Mouse (Mus musculus) CH12.LX (cell line): ENCODE measurements at regions not wholly inside any gene's neighbourhood (a gene's known extent, or its start where the extent isn't known, plus 50 kb on each side); places are given as distances from the start of the nearest gene placed in this dataset.

Source experiments
- DNase-seq: peaks from one replicate; pipeline ENCODE4 v3.0.0-alpha.2; 2013; ENCODE audit errors: extremely low read depth
- H3K27ac ChIP-seq: 2 replicates; pipeline ENCODE4 v1.5.1; 2012; ENCODE audit warnings: low read depth, mild to moderate bottlenecking, control low read depth, moderate library complexity; ENCODE audit not compliant: insufficient read depth
- H3K27me3 ChIP-seq: replicated peaks from 2 replicates; pipeline ENCODE3; 2012; ENCODE audit warnings: inconsistent platforms
- H3K36me3 ChIP-seq, 2 experiments: replicated peaks in 1 of 2; 2 replicates each; pipeline versions ENCODE3 to v1.6.1; 2012; ENCODE audit warnings: inconsistent platforms in 1 of 2, low read length in 1 of 2, mild to moderate bottlenecking in 1 of 2, mixed read lengths in 1 of 2, moderate library complexity in 1 of 2; ENCODE audit not compliant: control insufficient read depth in 1 of 2, insufficient read depth in 1 of 2
- H3K4me1 ChIP-seq, 2 experiments: 2 replicates each; pipeline ENCODE4 v1.6.1; 2012; ENCODE audit warnings: inconsistent platforms in 1 of 2, moderate library complexity in 1 of 2; ENCODE audit not compliant: insufficient read depth in 2 of 2, control insufficient read depth in 1 of 2
- H3K4me2 ChIP-seq: 2 replicates; pipeline ENCODE4 v1.6.1; 2012; ENCODE audit warnings: low read depth, mild to moderate bottlenecking, control low read depth; ENCODE audit not compliant: poor library complexity, insufficient read depth, severe bottlenecking
- H3K4me3 ChIP-seq, 3 experiments: fragments of 150-350 bp in 1 of 3; sonication (generic) in 1 of 3; replicated peaks in 1 of 3; 2 replicates each; pipeline versions ENCODE3 to v1.5.1; 2011 to 2012; ENCODE audit warnings: low read depth in 2 of 3, low read length in 2 of 3, mild to moderate bottlenecking in 2 of 3, moderate library complexity in 2 of 3, control low read depth in 1 of 3, improper control_type of control experiment in 1 of 3, inconsistent platforms in 1 of 3, mixed read lengths in 1 of 3; ENCODE audit not compliant: poor library complexity in 1 of 3
- H3K79me2 ChIP-seq: replicated peaks from 2 replicates; pipeline ENCODE4 v1.6.1; 2012; ENCODE audit warnings: mild to moderate bottlenecking, moderate library complexity; ENCODE audit not compliant: control insufficient read depth, poor library complexity, insufficient read depth, severe bottlenecking; ENCODE audit errors: extremely low read depth
- H3K9ac ChIP-seq: 2 replicates; pipeline ENCODE4 v1.6.1; 2012; ENCODE audit warnings: low read depth, mild to moderate bottlenecking, control low read depth, moderate library complexity; ENCODE audit not compliant: insufficient read depth
- H3K9me3 ChIP-seq: replicated peaks from 2 replicates; pipeline ENCODE3; 2012; ENCODE audit warnings: low read length, inconsistent platforms, mixed read lengths
- BHLHE40 ChIP-seq: IDR thresholded peaks from 2 replicates; pipeline ENCODE4 v1.6.1; 2011; ENCODE audit warnings: mild to moderate bottlenecking, low read depth, low read length, improper control_type of control experiment
- CHD1 ChIP-seq: IDR thresholded peaks from 2 replicates; pipeline ENCODE4 v1.6.1; 2012; ENCODE audit warnings: low read depth, low read length, improper control_type of control experiment, inconsistent platforms
- CHD2 ChIP-seq: IDR thresholded peaks from 2 replicates; pipeline ENCODE4 v1.6.1; 2011; ENCODE audit warnings: low read length, improper control_type of control experiment
- E2F4 ChIP-seq: IDR thresholded peaks from 2 replicates; pipeline ENCODE4 v1.6.1; 2011; ENCODE audit warnings: low read depth, low read length, improper control_type of control experiment; ENCODE audit not compliant: insufficient replicate concordance
- ELF1 ChIP-seq: IDR thresholded peaks from 2 replicates; pipeline ENCODE4 v1.6.1; 2014; ENCODE audit warnings: low read depth, mild to moderate bottlenecking, inconsistent platforms, low read length, improper control_type of control experiment
- EP300 ChIP-seq: IDR thresholded peaks from 2 replicates; pipeline ENCODE4 v1.6.1; 2011; ENCODE audit warnings: low read length, improper control_type of control experiment
- ETS1 ChIP-seq: conservative IDR thresholded peaks from 2 replicates; pipeline ENCODE4 v1.6.1; 2012; ENCODE audit warnings: low read depth, mild to moderate bottlenecking, inconsistent platforms, low read length, improper control_type of control experiment, moderate library complexity
- JUND ChIP-seq: conservative IDR thresholded peaks from 2 replicates; pipeline ENCODE4 v1.6.1; 2011; ENCODE audit warnings: low read depth, low read length, improper control_type of control experiment
- MAFK ChIP-seq: IDR thresholded peaks from 2 replicates; pipeline ENCODE4 v1.6.1; 2011; ENCODE audit warnings: low read length, improper control_type of control experiment; ENCODE audit not compliant: insufficient replicate concordance
- MAX ChIP-seq: IDR thresholded peaks from 2 replicates; pipeline ENCODE4 v1.6.1; 2011; ENCODE audit warnings: low read length, improper control_type of control experiment
- MAZ ChIP-seq: IDR thresholded peaks from 2 replicates; pipeline ENCODE4 v1.6.1; 2012; ENCODE audit warnings: low read depth, mild to moderate bottlenecking, inconsistent platforms, low read length, improper control_type of control experiment, moderate library complexity
- MEF2A ChIP-seq: IDR thresholded peaks from 2 replicates; pipeline ENCODE4 v1.6.1; 2014; ENCODE audit warnings: low read depth, mild to moderate bottlenecking, inconsistent platforms, low read length, improper control_type of control experiment, borderline replicate concordance
- MYC ChIP-seq: IDR thresholded peaks from 2 replicates; pipeline ENCODE4 v1.6.1; 2011; ENCODE audit warnings: low read depth, mild to moderate bottlenecking, improper control_type of control experiment, low read length
- NELFE ChIP-seq: IDR thresholded peaks from 2 replicates; pipeline ENCODE4 v1.6.1; 2011; ENCODE audit warnings: low read depth, low read length, improper control_type of control experiment
- NRF1 ChIP-seq: IDR thresholded peaks from 2 replicates; pipeline ENCODE4 v1.6.1; 2014; ENCODE audit warnings: low read depth, mild to moderate bottlenecking, inconsistent platforms, low read length, improper control_type of control experiment, moderate library complexity
- PAX5 ChIP-seq: IDR thresholded peaks from 2 replicates; pipeline ENCODE4 v1.6.1; 2012; ENCODE audit warnings: low read length, inconsistent platforms, mixed read lengths
- POLR2A ChIP-seq: IDR thresholded peaks from 2 replicates; pipeline ENCODE4 v1.6.1; 2011; ENCODE audit warnings: low read depth, mild to moderate bottlenecking, improper control_type of control experiment, low read length
- POLR2AphosphoS2 ChIP-seq: IDR thresholded peaks from 2 replicates; pipeline ENCODE4 v1.6.1; 2011; ENCODE audit warnings: low read depth, low read length, improper control_type of control experiment
- RAD21 ChIP-seq: IDR thresholded peaks from 2 replicates; pipeline ENCODE4 v1.6.1; 2011; ENCODE audit warnings: low read depth, mild to moderate bottlenecking, low read length, improper control_type of control experiment, moderate library complexity
- RCOR1 ChIP-seq: conservative IDR thresholded peaks from 2 replicates; pipeline ENCODE4 v1.6.1; 2012; ENCODE audit warnings: low read depth, mild to moderate bottlenecking, inconsistent platforms, low read length, improper control_type of control experiment
- SIN3A ChIP-seq: IDR thresholded peaks from 2 replicates; pipeline ENCODE4 v1.6.1; 2012; ENCODE audit warnings: low read length, improper control_type of control experiment, inconsistent platforms
- SMC3 ChIP-seq: IDR thresholded peaks from 2 replicates; pipeline ENCODE4 v1.6.1; 2011; ENCODE audit warnings: low read depth, low read length, improper control_type of control experiment
- TCF12 ChIP-seq: IDR thresholded peaks from 2 replicates; pipeline ENCODE4 v1.6.1; 2014; ENCODE audit warnings: low read depth, mild to moderate bottlenecking, inconsistent platforms, low read length, improper control_type of control experiment
- USF2 ChIP-seq: conservative IDR thresholded peaks from 2 replicates; pipeline ENCODE4 v1.6.1; 2011; ENCODE audit warnings: low read depth, low read length, improper control_type of control experiment
- ZC3H11A ChIP-seq: IDR thresholded peaks from 2 replicates; pipeline ENCODE4 v1.6.1; 2012; ENCODE audit warnings: low read depth, mild to moderate bottlenecking, inconsistent platforms, low read length, improper control_type of control experiment
- ZKSCAN1 ChIP-seq: IDR thresholded peaks from 2 replicates; pipeline ENCODE4 v1.6.1; 2012; ENCODE audit warnings: low read depth, inconsistent platforms, low read length, improper control_type of control experiment, borderline replicate concordance
- ZMIZ1 ChIP-seq: IDR thresholded peaks from 2 replicates; pipeline ENCODE4 v1.6.1; 2012; ENCODE audit warnings: low read depth, mild to moderate bottlenecking, inconsistent platforms, low read length, improper control_type of control experiment
- ZNF384 ChIP-seq: IDR thresholded peaks from 2 replicates; pipeline ENCODE4 v1.6.1; 2012; ENCODE audit warnings: low read depth, low read length, improper control_type of control experiment, inconsistent platforms
- dilution Hi-C: fragments of 300-500 bp; cut with MboI; formaldehyde crosslinking; loops from 2 replicates; pipeline ENCODE4 v1.14.3; 2020; ENCODE audit warnings: low sequenced_read_pairs; ENCODE audit not compliant: extremely low pct_unique_long_range_greater_than_20kb, extremely low pct_ligation_motif_present
- in situ Hi-C: fragments of 300-500 bp; cut with MboI; formaldehyde crosslinking; loops from 3 replicates; pipeline ENCODE4 v1.14.3; 2019; ENCODE audit warnings: low sequenced_read_pairs, low pct_ligation_motif_present, low pct_unique_long_range_greater_than_20kb, mixed read lengths

- Histone ChIP-seq H3K79me2 (no peaks in the 10 kb centered on the region), H3K27me3 (no peaks in the 10 kb centered on the region), H3K4me3 (no peak overlapping the region), H3K4me2 (no peak overlapping the region), H3K36me3 (no peaks in the 10 kb centered on the region), H3K27ac (no peak overlapping the region), H3K4me1 (peaks cover 5 to 21% of the 10 kb centered on the region in 2 experiments; a peak in 3 of 4 replicates), H3K9ac (no peak overlapping the region), H3K9me3 (no peaks in the 10 kb centered on the region)
- dilution Hi-C loops (no loop called here), in situ Hi-C loops (loop anchor here (10.0 kb wide), 1 partner anchor 65 kb away; the partner anchor contains the start of gene Ifngr1)
- peak; percentile 37 for DNase-seq
- TF ChIP-seq ELF1 (0 out of 2 replicates have a peak, but pooled peaks have one; percentile 29), MAZ (peak; percentile 47; the same call in 1 of the 2 replicates), NRF1 (no peak), RAD21 (no peak), JUND (no peak), BHLHE40 (peak; percentile 82), RCOR1 (no peak), ZMIZ1 (no peak), POLR2AphosphoS2 (no peak), SIN3A (peak; percentile 60; the same call in 1 of the 2 replicates), ZKSCAN1 (no peak), PAX5 (no peak), E2F4 (no peak), MYC (0 out of 2 replicates have a peak, but pooled peaks have one; percentile 33), EP300 (no peak; the same call in 1 of the 2 replicates), CHD1 (no peak), MAFK (no peak), NELFE (no peak), ZNF384 (no peak), ETS1 (peak; percentile 42; the same call in 1 of the 2 replicates), ZC3H11A (no peak), MAX (peak; percentile 86), USF2 (no peak), MEF2A (0 out of 2 replicates have a peak, but pooled peaks have one; percentile 33), TCF12 (0 out of 2 replicates have a peak, but pooled peaks have one; percentile 31), POLR2A (no peak), CHD2 (no peak), SMC3 (no peak)
Observed at GRCm38 (mm10) chr10:19530056-19530455, 61.7 kb upstream of the Ifngr1 start.
